Mouse (Mus musculus): ENCODE measurements around the gene Mmp15. TPM values are rescaled to one million over a fixed set of nuclear protein-coding genes. Genes with fewer than 3 reads are reported as not detected.
"Not testable (repeated sequence)": the region's sequence is repeated elsewhere in the genome, so short reads cannot be mapped to it uniquely, and the experiment has no call there.

The Mmp15 gene
- polyA plus RNA-seq, 1 experiment from 2014 or later: 8.1 TPM

- DNase-seq (ENCODE audit: low read depth, low spot score) (no peak), ATAC-seq (no peak)
- in situ Hi-C loops (cut with MboI; ENCODE audit: low pct_unique_long_range_greater_than_20kb): no loop called here
- TF ChIP-seq CTCF (IDR thresholded peaks at IDR 0.05): no peak
- ChIA-PET CTCF (interaction anchor here (1.0 to 1.2 kb wide), 2 partner anchors 9 to 10 kb away, joined by 3 to 4 read pairs; no protein-coding TSS in a partner anchor), POLR2A (interaction anchor here (0.9 kb wide), 1 partner anchor 13 kb away, joined by 5 read pairs; no protein-coding TSS in a partner anchor)
- no peaks in the 10 kb centered on the region for H3K27me3 ChIP-seq
These were observed 24.4 kb downstream of the Mmp15 start for GRCm38 (mm10) chr8:95376309-95376999.

- no peak for DNase-seq (ENCODE audit: low read depth, low spot score)
- TF ChIP-seq CTCF (IDR thresholded peaks at IDR 0.05): no peak
- ATAC-seq: no peak
- CTCF ChIA-PET: interaction anchor here (1.0 to 1.2 kb wide), 2 partner anchors 10 to 11 kb away, joined by 3 to 4 read pairs; no protein-coding TSS in a partner anchor
- POLR2A ChIA-PET: interaction anchor here (0.9 kb wide), 1 partner anchor 14 kb away, joined by 5 read pairs; no protein-coding TSS in a partner anchor
- in situ Hi-C loops (cut with MboI; ENCODE audit: low pct_unique_long_range_greater_than_20kb): no loop called here
- H3K27me3 ChIP-seq: no peaks in the 10 kb centered on the region
These were observed 25.0 kb downstream of the Mmp15 start for GRCm38 (mm10) chr8:95377101-95377500.

- ChIA-PET CTCF (interaction anchor here (1.0 kb wide), 1 partner anchor 12 kb away, joined by 4 read pairs; no protein-coding TSS in a partner anchor), POLR2A (no interaction called here)
- TF ChIP-seq CTCF (IDR thresholded peaks at IDR 0.05): no peak
- in situ Hi-C loops (cut with MboI; ENCODE audit: low pct_unique_long_range_greater_than_20kb): no loop called here
- H3K27me3 ChIP-seq: no peaks in the 10 kb centered on the region
- DNase-seq (ENCODE audit: low read depth, low spot score) (no peak), ATAC-seq (no peak)
These were observed 25.8 kb downstream of the Mmp15 start for GRCm38 (mm10) chr8:95377863-95378291.

GRCm38 (mm10) chr8:95378928-95379327, 26.9 kb downstream of the Mmp15 start:
- ATAC-seq; DNase-seq (ENCODE audit: low read depth, low spot score); POLR2A ChIA-PET; H3K27me3 ChIP-seq; CTCF ChIA-PET; in situ Hi-C loops (cut with MboI; ENCODE audit: low pct_unique_long_range_greater_than_20kb): not testable (repeated sequence)

- in situ Hi-C loops (cut with MboI; ENCODE audit: low pct_unique_long_range_greater_than_20kb): no loop called here
- CTCF ChIA-PET: no interaction called here
- DNase-seq (ENCODE audit: low read depth, low spot score) (no peak), ATAC-seq (no peak)
- POLR2A ChIA-PET: no interaction called here
- no peak for TF ChIP-seq CTCF (IDR thresholded peaks at IDR 0.05)
- no peaks in the 10 kb centered on the region for H3K27me3 ChIP-seq
These were observed 28.9 kb downstream of the Mmp15 start for GRCm38 (mm10) chr8:95380953-95381352.

GRCm38 (mm10) chr8:95381595-95381994, 29.5 kb downstream of the Mmp15 start:
- DNase-seq (ENCODE audit: low read depth, low spot score) (no peak), ATAC-seq (no peak)
- no peak for TF ChIP-seq CTCF (IDR thresholded peaks at IDR 0.05)
- ChIA-PET CTCF (interaction anchor here (1.5 kb wide), 1 partner anchor 46 kb away, joined by 6 read pairs; no protein-coding TSS in a partner anchor), POLR2A (no interaction called here)
- H3K27me3 ChIP-seq: no peaks in the 10 kb centered on the region
- in situ Hi-C loops (cut with MboI; ENCODE audit: low pct_unique_long_range_greater_than_20kb): no loop called here

GRCm38 (mm10) chr8:95384501-95384900, 32.4 kb downstream of the Mmp15 start:
- H3K27me3 ChIP-seq: no peaks in the 10 kb centered on the region
- ChIA-PET POLR2A (no interaction called here), CTCF (interaction anchor here (1.0 kb wide), 1 partner anchor 31 kb away, joined by 3 read pairs; no protein-coding TSS in a partner anchor)
- in situ Hi-C loops (cut with MboI; ENCODE audit: low pct_unique_long_range_greater_than_20kb): no loop called here
- DNase-seq (ENCODE audit: low read depth, low spot score): no peak
- no peak for ATAC-seq
- TF ChIP-seq CTCF (IDR thresholded peaks at IDR 0.05): no peak

- DNase-seq (ENCODE audit: low read depth, low spot score) (peak; percentile 68), ATAC-seq (peak; percentile 75)
- no peaks in the 10 kb centered on the region for H3K27me3 ChIP-seq
- in situ Hi-C loops (cut with MboI; ENCODE audit: low pct_unique_long_range_greater_than_20kb): no loop called here
- POLR2A ChIA-PET: interaction anchor here (1.0 kb wide), 1 partner anchor 44 kb away, joined by 5 read pairs; no protein-coding TSS in a partner anchor
- no peak for TF ChIP-seq CTCF (IDR thresholded peaks at IDR 0.05)
- CTCF ChIA-PET: no interaction called here
These were observed 34.0 kb downstream of the Mmp15 start for GRCm38 (mm10) chr8:95386037-95386436.

GRCm38 (mm10) chr8:95387221-95387620, 35.2 kb downstream of the Mmp15 start:
- no peak for ATAC-seq
- in situ Hi-C loops (cut with MboI; ENCODE audit: low pct_unique_long_range_greater_than_20kb): no loop called here
- TF ChIP-seq CTCF (IDR thresholded peaks at IDR 0.05): no peak

GRCm38 (mm10) chr8:95387936-95388335, 35.9 kb downstream of the Mmp15 start:
- in situ Hi-C loops (cut with MboI; ENCODE audit: low pct_unique_long_range_greater_than_20kb): no loop called here
- no peak for TF ChIP-seq CTCF (IDR thresholded peaks at IDR 0.05)
- no peaks in the 10 kb centered on the region for H3K27me3 ChIP-seq
- DNase-seq (ENCODE audit: low read depth, low spot score) (no peak), ATAC-seq (no peak)
- POLR2A ChIA-PET: no interaction called here
- CTCF ChIA-PET: no interaction called here

More at GRCm38 (mm10) chr8:95387221-95387620, 35.2 kb downstream of the Mmp15 start:
- ChIA-PET CTCF (no interaction called here), POLR2A (no interaction called here)
- H3K27me3 ChIP-seq: no peaks in the 10 kb centered on the region
- DNase-seq (ENCODE audit: low read depth, low spot score): no peak

- CTCF ChIA-PET: no interaction called here
- TF ChIP-seq CTCF (IDR thresholded peaks at IDR 0.05): no peak
These were observed 38.2 kb downstream of the Mmp15 start for GRCm38 (mm10) chr8:95390312-95390711.

More at GRCm38 (mm10) chr8:95390312-95390711, 38.2 kb downstream of the Mmp15 start:
- DNase-seq (ENCODE audit: low read depth, low spot score) (no peak), ATAC-seq (no peak)
- no peaks in the 10 kb centered on the region for H3K27me3 ChIP-seq
- POLR2A ChIA-PET: no interaction called here
- in situ Hi-C loops (cut with MboI; ENCODE audit: low pct_unique_long_range_greater_than_20kb): no loop called here
